Mouse (Mus musculus) neutrophil, adult 83 days (primary cell): Measurements from ENCODE around the gene Hyal1. TPM values are rescaled to one million over a fixed set of nuclear protein-coding genes. Genes with fewer than 3 reads are reported as not detected.

Experiments used
- total RNA-seq, 2 experiments: library from RNA; stranded (reverse); gene quantifications; one replicate each; pipeline ENCODE4 v1.2.4; 2023

Hyal1 gene
- 1 to 10 TPM; 1.1 to 1.6 TPM for total RNA-seq

GRCm38 (mm10) chr9:107576357-107577107 lies at the start of gene Hyal1:
Gene Hyal1 (plus strand): TSS chr9:107576927.

GRCm38 (mm10) chr9:107533791-107534407 lies 42.8 kb upstream of the Hyal1 start, which contains the start of gene Tmem115:
Gene Tmem115 (plus strand): TSS chr9:107533945.

GRCm38 (mm10) chr9:107541474-107542351 lies 35.0 kb upstream of the Hyal1 start, which contains the start of the genes Cyb561d2 and Nprl2:
Gene Cyb561d2 (minus strand): TSS chr9:107542193.
Gene Nprl2 (plus strand): TSS chr9:107542226.

DNA sequence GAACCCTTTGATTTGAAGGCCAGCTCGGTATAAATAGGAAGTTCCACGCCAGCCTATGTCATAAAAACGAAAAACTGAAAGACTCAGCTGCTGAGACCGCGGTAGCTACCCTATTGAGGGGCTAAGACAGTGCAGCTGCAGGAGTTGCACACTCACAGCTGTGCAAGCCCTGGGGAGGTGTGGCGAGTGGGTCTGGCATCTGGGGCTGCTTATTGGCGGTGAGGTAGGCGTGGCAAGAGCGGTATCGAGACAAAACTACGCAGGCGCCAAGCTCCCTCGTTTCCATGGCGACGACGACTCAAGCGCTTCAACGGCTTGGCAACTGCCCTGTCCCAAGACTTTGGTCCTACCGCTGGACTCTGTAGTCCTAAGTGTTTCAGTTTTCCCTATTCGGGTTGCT lies 29.7 kb upstream of the Hyal1 start, which contains the start of gene Zmynd10:
Gene Zmynd10 (plus strand): TSS at position 273 of the 400 bp plus-strand sequence.

DNA sequence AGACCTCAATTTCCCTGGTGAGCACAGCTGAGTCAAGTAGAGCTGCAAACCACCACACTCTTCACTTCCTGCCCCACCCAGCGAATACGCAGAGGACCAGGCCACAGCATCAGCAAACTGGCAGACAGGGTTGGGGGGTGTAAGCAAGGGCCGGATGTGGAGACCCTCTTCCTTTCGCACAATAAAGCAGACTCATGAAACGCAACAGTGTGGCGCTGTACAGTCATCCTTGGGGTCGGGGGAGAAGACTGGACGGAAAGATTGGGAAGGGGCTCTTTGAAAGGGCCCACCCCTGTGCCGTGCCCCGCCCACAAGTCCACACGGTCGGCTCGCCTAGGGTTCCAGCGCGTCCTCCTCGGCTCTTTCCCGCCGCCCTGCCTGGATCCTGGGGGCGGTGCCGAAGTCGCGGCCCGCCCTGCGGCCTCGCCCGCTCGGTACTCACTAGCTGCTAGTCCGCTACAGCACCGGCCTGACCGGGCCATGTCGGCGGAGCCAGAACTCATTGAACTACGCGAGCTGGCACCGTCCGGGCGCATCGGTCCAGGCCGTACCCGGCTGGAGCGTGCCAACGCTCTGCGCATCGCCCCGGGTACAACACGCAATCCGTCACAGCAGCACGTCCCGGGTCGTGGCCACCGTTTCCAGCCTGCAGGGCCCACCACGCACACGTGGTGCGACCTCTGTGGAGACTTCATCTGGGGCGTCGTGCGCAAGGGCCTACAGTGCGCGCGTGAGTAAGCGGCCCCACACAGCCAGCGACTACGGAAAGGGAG lies 25.4 kb upstream of the Hyal1 start, which contains the start of gene Rassf1:
Gene Rassf1 (plus strand): TSS at position 439 of the 773 bp plus-strand sequence.

DNA sequence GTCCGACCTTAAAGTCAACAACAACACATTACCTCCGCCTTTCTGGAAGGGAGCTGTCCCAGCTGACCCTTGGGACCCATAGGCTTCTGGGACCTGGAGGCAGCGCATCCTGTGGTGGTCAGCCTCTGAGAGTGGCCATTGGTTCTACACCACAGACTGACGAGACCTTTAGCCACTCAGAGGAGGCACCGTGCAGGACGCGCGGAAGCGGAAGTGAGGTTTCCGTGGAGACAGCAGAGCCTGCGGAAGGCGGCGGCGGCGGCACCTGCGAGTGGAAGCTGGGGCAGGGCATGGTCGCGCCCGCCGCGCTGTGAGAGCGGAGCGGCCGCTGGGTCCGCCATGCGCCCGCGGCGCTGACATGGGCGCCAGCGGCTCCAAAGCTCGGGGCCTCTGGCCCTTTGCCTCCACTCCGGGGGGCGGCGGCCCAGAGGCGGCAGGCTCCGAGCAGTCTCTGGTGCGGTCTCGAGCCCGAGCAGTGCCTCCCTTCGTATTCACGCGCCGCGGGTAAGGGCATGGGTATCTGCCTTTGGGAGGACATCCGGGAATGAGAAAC lies 13.6 kb upstream of the Hyal1 start, which contains the start of gene Tusc2:
Gene Tusc2 (plus strand): TSS at position 227 of the 553 bp plus-strand sequence.

GRCm38 (mm10) chr9:107567702-107568319 lies 8.9 kb upstream of the Hyal1 start, which contains the start of gene Hyal2:
Gene Hyal2 (plus strand): TSS chr9:107567945.

GRCm38 (mm10) chr9:107578587-107578986 lies 1.9 kb downstream of the Hyal1 start, which contains the start of gene Naa80:
Gene Naa80 (plus strand): TSS chr9:107578887.

GRCm38 (mm10) chr9:107580501-107581317 lies 4.0 kb downstream of the Hyal1 start, which contains the start of gene Hyal3:
Gene Hyal3 (plus strand): TSS chr9:107580818.

DNA sequence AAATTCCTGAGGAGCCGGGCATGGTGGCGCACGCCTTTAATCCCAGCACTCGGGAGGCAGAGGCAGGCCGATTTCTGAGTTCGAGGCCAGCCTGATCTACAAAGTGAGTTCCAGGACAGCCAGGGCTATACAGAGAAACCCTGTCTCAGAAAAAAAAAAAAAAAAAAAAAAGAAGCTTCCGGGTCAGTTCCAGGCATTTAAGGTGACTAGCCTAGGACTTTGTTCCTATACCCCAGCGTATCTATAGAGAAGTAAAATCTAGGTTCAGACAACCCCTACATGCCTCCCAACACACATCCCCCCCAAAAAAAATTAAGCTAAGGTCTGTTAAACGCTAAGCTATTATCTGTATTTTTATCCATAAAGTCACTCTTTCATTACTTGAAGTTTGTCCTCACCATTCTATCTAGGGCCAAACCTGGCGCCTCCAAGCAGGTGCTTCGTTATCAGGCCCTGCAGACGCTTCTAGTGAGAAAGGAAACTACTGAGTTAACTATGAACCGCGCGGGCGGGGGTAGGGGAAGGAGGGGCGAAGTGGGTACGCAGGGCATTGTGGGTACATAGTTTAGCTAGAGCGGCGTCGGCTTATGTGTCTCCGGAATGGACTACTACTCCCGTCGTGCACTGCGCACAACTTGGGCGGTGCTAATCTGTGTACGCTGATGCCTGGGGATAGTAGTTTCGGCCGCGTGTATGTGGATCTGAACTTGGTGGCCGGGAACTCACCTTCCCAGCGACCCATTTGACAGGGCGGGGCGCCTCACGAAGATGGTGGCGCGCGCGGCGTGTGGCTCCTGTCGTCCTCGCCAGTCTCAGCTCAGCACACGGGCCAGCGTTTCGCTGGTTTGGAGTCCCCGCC lies 10.5 kb downstream of the Hyal1 start, which contains the start of gene Ifrd2:
Gene Ifrd2 (plus strand): TSS at position 669 of the 859 bp plus-strand sequence.

DNA sequence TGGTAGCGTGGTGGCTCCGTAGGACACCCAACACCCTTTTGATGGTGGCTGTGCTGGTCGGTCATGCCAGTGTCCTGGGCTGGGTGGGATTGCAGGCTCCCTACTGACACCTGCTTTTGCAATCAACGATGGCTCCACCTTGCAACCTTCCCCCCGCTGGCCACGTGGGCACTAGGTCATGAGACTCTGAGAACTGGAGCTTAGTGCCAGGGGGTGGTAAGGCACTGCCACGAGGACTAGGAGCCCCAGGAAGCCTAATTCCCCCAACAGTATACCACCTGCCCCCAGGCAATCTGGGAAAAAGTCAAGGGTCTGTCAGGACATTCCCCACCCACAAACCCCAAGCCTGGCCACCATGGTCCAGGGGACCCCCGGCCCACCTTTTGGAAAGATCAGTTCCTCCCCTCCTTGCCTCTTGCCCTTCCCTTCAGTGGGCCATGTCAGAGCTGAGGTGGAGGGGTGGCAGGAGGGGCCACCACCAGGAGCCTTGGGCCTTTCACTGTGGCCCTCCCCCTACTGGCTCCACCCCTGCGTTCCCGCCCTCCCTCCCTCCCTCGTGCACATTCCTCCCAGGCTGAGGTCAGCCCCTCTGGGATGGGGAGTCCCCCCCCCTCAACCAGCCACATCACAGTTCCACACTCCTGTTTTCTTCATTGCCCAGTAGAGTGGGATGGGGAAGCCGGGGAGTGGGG lies 32.2 kb downstream of the Hyal1 start, which contains the start of gene Sema3b:
Gene Sema3b (minus strand): TSS at position 489 of the 692 bp plus-strand sequence.

Other genes starting within 250 kb of the Hyal1 start
- 1 to 10 TPM; 6.0 to 7.2 TPM for gene Hemk1, start 238.6 kb upstream of the Hyal1 start, total RNA-seq
- under 1 TPM in 1 of 2 experiments, not detected in 1; 0.20 TPM for gene 6430571L13Rik, start 236.3 kb upstream of the Hyal1 start, total RNA-seq
- under 1 TPM; 0.20 to 0.22 TPM for gene Cacna2d2, start 177.3 kb upstream of the Hyal1 start, total RNA-seq
- 10 to 100 TPM; 14.3 to 17.0 TPM for gene Tmem115, start 43.0 kb upstream of the Hyal1 start, total RNA-seq
- 1 to 10 TPM; 5.9 to 7.1 TPM for gene Cyb561d2, start 34.7 kb upstream of the Hyal1 start, total RNA-seq
- gene Nprl2, start 34.7 kb upstream of the Hyal1 start, total RNA-seq: 1 to 10 TPM; 9.0 to 9.8 TPM
- gene Zmynd10, start 29.6 kb upstream of the Hyal1 start, total RNA-seq: under 1 TPM in 1 of 2 experiments, not detected in 1; 0.44 TPM
- gene Rassf1, start 25.4 kb upstream of the Hyal1 start, total RNA-seq: 10 to 100 TPM; 41.6 to 45.8 TPM
- 1 to 10 TPM; 9.0 to 9.8 TPM for gene Tusc2, start 13.7 kb upstream of the Hyal1 start, total RNA-seq
- 1 to 10 TPM; 3.9 to 4.1 TPM for gene Hyal2, start 9.0 kb upstream of the Hyal1 start, total RNA-seq
- gene Naa80, start 2.0 kb downstream of the Hyal1 start, total RNA-seq: 10 to 100 TPM in 1 of 2 experiments, 1 to 10 TPM in 1; 9.2 to 10.3 TPM
- gene Hyal3, start 3.9 kb downstream of the Hyal1 start, total RNA-seq: 1 to 10 TPM in 1 of 2 experiments, under 1 TPM in 1; 0.95 to 2.3 TPM
- gene Ifrd2, start 10.7 kb downstream of the Hyal1 start, total RNA-seq: 10 to 100 TPM; 29.3 to 35.9 TPM
- 1 to 10 TPM in 1 of 2 experiments, under 1 TPM in 1; 0.13 to 1.2 TPM for gene Sema3b, start 32.3 kb downstream of the Hyal1 start, total RNA-seq
- 1,000 to 10,000 TPM; 1,138 to 1,140 TPM for gene Gnai2, start 58.4 kb downstream of the Hyal1 start, total RNA-seq
- not detected for gene Slc38a3, start 92.6 kb downstream of the Hyal1 start, total RNA-seq
- not detected for gene Gnat1, start 102.8 kb downstream of the Hyal1 start, total RNA-seq
- gene Sema3f, start 133.5 kb downstream of the Hyal1 start, total RNA-seq: not detected
- 100 to 1,000 TPM; 182 to 203 TPM for gene Rbm5, start 194.1 kb downstream of the Hyal1 start, total RNA-seq